Mouse (Mus musculus) small intestine, adult 2 months (tissue): Measurements from ENCODE around the gene Hist2h3c2. TPM values are rescaled to one million over a fixed set of nuclear protein-coding genes. Genes with fewer than 3 reads are reported as not detected.

Source experiments
- H3K27ac ChIP-seq: fragments of 200-500 bp; 2 replicates; pipeline ENCODE4 v1.5.1; 2012; ENCODE audit warnings: low read depth, low read length, control low read depth, inconsistent platforms; ENCODE audit not compliant: insufficient read depth
- H3K27me3 ChIP-seq: fragments of 200-500 bp; 2 replicates; pipeline ENCODE4 v1.6.1; 2012; ENCODE audit warnings: mild to moderate bottlenecking, moderate library complexity, low read length, inconsistent platforms; ENCODE audit not compliant: control insufficient read depth, insufficient read depth
- H3K36me3 ChIP-seq: fragments of 200-500 bp; 2 replicates; pipeline ENCODE4 v1.6.1; 2012; ENCODE audit warnings: mild to moderate bottlenecking, low read length, control low read depth, inconsistent platforms; ENCODE audit not compliant: control insufficient read depth, insufficient read depth
- H3K4me1 ChIP-seq: fragments of 200-500 bp; 2 replicates; pipeline ENCODE4 v1.6.1; 2012; ENCODE audit warnings: low read length, inconsistent platforms, mixed read lengths; ENCODE audit not compliant: control insufficient read depth, insufficient read depth, insufficient read length
- H3K4me3 ChIP-seq: fragments of 200-500 bp; 2 replicates; pipeline ENCODE4 v1.5.1; 2012; ENCODE audit warnings: low read depth, mild to moderate bottlenecking, control low read depth, inconsistent platforms, low read length, moderate library complexity
- CTCF ChIP-seq: fragments of 200-500 bp; IDR thresholded peaks from 2 replicates; pipeline ENCODE4 v1.5.1; 2012; ENCODE audit warnings: low read depth, mild to moderate bottlenecking, control low read depth, inconsistent platforms, low read length, moderate library complexity, mixed read lengths; ENCODE audit not compliant: insufficient replicate concordance, insufficient read length; ENCODE audit errors: extremely low read depth
- POLR2A ChIP-seq: fragments of 200-500 bp; IDR thresholded peaks from 2 replicates; pipeline ENCODE4 v1.6.1; 2012; ENCODE audit warnings: low read depth, mild to moderate bottlenecking, control low read depth, inconsistent platforms, low read length, moderate library complexity
- WGBS: fragments of 180-500 bp; shearing (Covaris S2); methylation state at CpG from one replicate; pipeline ENCODE4 v1.1.7; 2018; 5-methylcytosine and 5-hydroxymethylcytosine counted together
- polyA plus RNA-seq: library from polyadenylated mRNA; depleted of rRNA; stranded (reverse); fragments of >200 nt; gene quantifications from 2 replicates; pipeline ENCODE4 v1.2.3, GENCODE M21; 2012

Gene Hist2h3c2
- polyA plus RNA-seq, 1 experiment, result 109 TPM

GRCm38 (mm10) chr3:96230910-96231757 is 7.8 kb downstream of the Hist2h3c2 start:
- no peak for TF ChIP-seq CTCF
- TF ChIP-seq POLR2A, result no peak
- WGBS, result 76% methylated on average over 4 of the region's 4 CpGs
- Histone ChIP-seq H3K27ac (no peak overlapping the region), H3K4me1 (no peaks in the 10 kb centered on the region; the same call in 1 of the 2 replicates), H3K36me3 (no peaks in the 10 kb centered on the region), H3K27me3 (no peaks in the 10 kb centered on the region), H3K4me3 (no peak overlapping the region)

- Histone ChIP-seq H3K4me1 (no peaks in the 10 kb centered on the region; the same call in 1 of the 2 replicates), H3K4me3 (no peak overlapping the region), H3K36me3 (no peaks in the 10 kb centered on the region), H3K27ac (no peak overlapping the region), H3K27me3 (no peaks in the 10 kb centered on the region)
- no peak for TF ChIP-seq POLR2A
- no peak for TF ChIP-seq CTCF
- WGBS, result 61% methylated on average over 2 of the region's 2 CpGs
Measured at GRCm38 (mm10) chr3:96230404-96230803, 8.5 kb downstream of the Hist2h3c2 start.

GRCm38 (mm10) chr3:96228828-96229227 is 10.1 kb downstream of the Hist2h3c2 start:
- WGBS, result 56% methylated on average over 2 of the region's 2 CpGs
- Histone ChIP-seq H3K4me1 (no peaks in the 10 kb centered on the region; the same call in 1 of the 2 replicates), H3K27me3 (no peaks in the 10 kb centered on the region), H3K4me3 (no peak overlapping the region), H3K27ac (no peak overlapping the region), H3K36me3 (no peaks in the 10 kb centered on the region)
- TF ChIP-seq CTCF (no peak), POLR2A (no peak)

GRCm38 (mm10) chr3:96226695-96227648 is 12.0 kb downstream of the Hist2h3c2 start:
- no peak overlapping the region for H3K27ac ChIP-seq
- 70% methylated on average over 8 of the region's 8 CpGs for WGBS
- TF ChIP-seq POLR2A (no peak), CTCF (no peak)
- no peaks in the 10 kb centered on the region for H3K27me3 ChIP-seq
- no peaks in the 10 kb centered on the region for H3K36me3 ChIP-seq
- no peak overlapping the region for H3K4me3 ChIP-seq
- no peaks in the 10 kb centered on the region; the same call in 1 of the 2 replicates for H3K4me1 ChIP-seq

- Histone ChIP-seq H3K36me3 (no peaks in the 10 kb centered on the region), H3K4me3 (no peak overlapping the region), H3K4me1 (no peaks in the 10 kb centered on the region; the same call in 1 of the 2 replicates), H3K27me3 (no peaks in the 10 kb centered on the region), H3K27ac (no peak overlapping the region)
- 33% methylated on average over 2 of the region's 2 CpGs for WGBS
- no peak for TF ChIP-seq CTCF
- TF ChIP-seq POLR2A, result no peak
Measured at GRCm38 (mm10) chr3:96225421-96225820, 13.5 kb downstream of the Hist2h3c2 start.

- H3K36me3 ChIP-seq, result no peaks in the 10 kb centered on the region
- H3K4me3 ChIP-seq, result no peak overlapping the region
- TF ChIP-seq POLR2A (no peak), CTCF (no peak)
- no peak overlapping the region for H3K27ac ChIP-seq
- WGBS, result 74% methylated on average over 4 of the region's 4 CpGs
- no peaks in the 10 kb centered on the region for H3K27me3 ChIP-seq
- H3K4me1 ChIP-seq, result peaks cover 3% of the 10 kb centered on the region; the same call in 1 of the 2 replicates
Measured at GRCm38 (mm10) chr3:96222774-96223173, 16.2 kb downstream of the Hist2h3c2 start.

- whole genome bisulfite sequencing, result 5% methylated on average over 9 of the region's 9 CpGs
- no peak for TF ChIP-seq POLR2A
- no peak for TF ChIP-seq CTCF
Measured at GRCm38 (mm10) chr3:96221640-96222038, 17.3 kb downstream of the Hist2h3c2 start.

More at GRCm38 (mm10) chr3:96221640-96222038, 17.3 kb downstream of the Hist2h3c2 start:
- Histone ChIP-seq H3K4me3 (peak overlapping the region; percentile 65), H3K4me1 (peaks cover 3% of the 10 kb centered on the region; the same call in 1 of the 2 replicates), H3K36me3 (no peaks in the 10 kb centered on the region), H3K27ac (peak overlapping the region; percentile 99), H3K27me3 (no peaks in the 10 kb centered on the region)
